Mouse (Mus musculus) T-helper 17 cell (primary cell): ENCODE data around the gene Mrps30.

ENCODE experiments used
- in situ Hi-C, 2 experiments: fragments of 300-600 bp; cut with MboI, MseI; formaldehyde crosslinking; loops; 1 replicate in 1 of 2; 2 replicates in 1 of 2; pipeline ENCODE4 v1.15.1; 2025; ENCODE audit warnings: high pct_unique_total_duplicates in 2 of 2

The Mrps30 gene

DNA sequence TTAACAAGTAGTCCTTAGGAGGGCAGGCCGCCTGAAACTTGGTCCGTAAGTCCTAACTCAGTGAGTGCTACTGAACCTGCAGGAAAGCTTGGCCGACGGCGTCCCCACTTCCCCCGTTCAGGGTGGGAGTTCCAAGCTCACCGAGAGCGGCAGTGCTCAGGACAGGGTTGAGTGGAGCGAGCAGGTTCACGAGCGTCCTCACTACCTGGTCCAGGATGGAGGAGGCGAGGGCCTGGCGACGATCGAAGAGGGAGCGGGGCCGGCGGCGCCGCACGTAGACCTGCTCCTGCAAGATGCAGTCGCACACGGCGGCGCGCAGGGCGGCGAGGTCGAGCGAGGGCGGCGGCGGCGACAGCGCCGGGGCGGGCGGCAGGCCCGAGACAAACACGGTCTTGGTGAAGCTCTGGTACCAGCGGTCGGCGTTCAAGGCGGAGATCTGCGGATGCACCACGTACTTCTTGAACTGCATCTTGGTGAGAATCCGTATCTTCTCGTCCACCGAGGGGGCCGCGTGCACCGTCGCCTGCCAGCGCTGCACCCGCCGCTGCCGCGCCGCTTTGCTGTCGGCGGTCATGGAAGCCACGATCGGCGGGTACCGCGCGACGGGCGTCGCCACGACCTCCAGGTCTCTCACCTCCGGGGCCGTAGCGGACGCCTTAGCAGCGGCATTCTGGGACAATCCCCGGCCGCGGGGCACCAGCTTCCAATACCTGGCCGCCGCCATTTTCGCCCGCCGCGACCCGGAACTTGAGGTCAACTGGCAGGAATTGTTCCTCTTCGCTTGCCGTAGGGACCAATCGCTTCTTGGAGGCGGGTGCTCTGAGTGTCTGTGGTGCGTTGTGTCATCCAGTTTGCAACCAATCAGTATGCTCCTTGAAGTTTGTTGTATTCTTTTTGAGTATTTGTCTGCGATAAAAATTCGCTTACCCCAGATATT is at the start of gene Mrps30, which contains the start of gene B430218F22Rik:
Mrps30 (minus strand) TSS at position 742 of the 937 bp plus-strand sequence.
B430218F22Rik (plus strand) TSS at position 120 of the 937 bp plus-strand sequence.
- in situ Hi-C loops, result loop anchor here (5.0 to 25.0 kb wide), 4 partner anchors 986 to 1401 kb away; partner anchors contain the start of genes Ccl28 (in 2 of the 2), Gm17509 (in 1 of the 2) and Zfp131 (in 1 of the 2)

GRCm38 (mm10) chr13:118420847-118421246 is 33.8 kb upstream of the Mrps30 start:
- in situ Hi-C loops, result no loop called here

DNA sequence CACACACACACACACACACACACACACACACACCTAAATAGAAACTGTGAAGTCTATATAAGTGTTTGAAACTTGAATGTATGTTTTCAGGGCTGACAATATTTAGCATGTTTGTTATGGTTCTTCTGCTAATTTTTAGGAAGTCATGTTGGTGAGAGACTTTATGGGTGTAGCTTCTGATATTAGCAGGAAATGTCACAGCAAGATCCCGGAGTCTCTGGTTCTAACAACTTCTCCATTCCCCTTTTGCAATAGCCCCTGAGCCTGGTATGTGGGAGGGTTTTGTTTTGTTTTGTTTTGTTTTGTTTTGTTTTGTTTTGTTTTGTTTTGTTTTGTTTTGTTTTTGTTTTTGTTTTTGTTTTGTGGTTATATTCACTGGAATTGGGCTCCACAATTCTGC is 33.4 kb upstream of the Mrps30 start:
- in situ Hi-C loops, result no loop called here

DNA sequence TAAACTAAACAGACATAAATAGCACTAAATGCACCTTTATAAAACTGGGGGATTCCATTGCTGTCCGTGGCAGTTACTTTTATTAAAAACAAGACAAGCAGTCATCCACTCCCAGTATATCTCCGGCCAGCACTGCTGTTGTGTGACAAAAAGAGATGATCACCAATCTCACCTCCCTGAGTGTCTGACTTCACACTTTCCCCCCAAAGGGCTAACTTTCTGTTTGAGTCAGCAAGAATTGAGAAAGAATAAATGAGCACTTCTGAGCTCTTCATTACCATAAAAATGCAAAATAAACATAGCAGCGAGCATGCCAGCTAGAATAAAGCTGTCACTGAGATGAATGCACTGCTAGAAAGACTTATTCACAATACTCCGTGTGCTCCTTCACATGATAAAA is 31.1 kb upstream of the Mrps30 start:
- in situ Hi-C loops, result no loop called here

DNA sequence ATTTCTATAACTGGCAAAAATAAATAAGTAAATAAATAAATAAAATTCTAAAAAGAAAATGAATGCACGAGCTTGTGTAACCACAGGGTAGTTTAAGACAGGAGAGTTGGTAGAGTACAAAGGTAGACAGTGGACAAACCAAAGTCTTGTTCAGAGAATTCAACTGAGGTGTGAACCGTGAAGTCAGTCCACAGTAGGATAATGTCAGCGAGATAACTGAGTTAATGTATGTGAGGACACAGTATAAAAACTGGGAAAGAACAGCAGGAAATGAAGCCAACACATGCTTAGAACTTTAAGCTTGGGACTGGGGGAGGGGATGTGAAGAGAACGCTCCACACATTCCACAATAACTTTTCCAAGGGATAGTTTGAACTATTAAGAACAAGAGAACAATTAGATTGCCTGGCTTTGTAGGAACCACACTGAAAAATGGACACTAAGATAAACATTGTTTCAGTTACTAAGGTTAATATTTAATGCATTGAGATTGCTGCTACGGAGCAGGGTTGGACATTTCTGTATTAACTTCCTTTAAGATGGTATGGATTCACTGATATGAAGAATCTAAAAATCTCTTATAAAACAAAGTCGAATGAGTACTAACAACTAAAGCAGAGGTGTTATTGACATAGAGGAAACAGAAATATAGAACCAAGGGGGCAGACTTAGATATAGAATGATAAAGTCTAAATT is 24.4 kb upstream of the Mrps30 start:
- in situ Hi-C loops, result no loop called here

- in situ Hi-C loops, result loop anchor here (5.0 to 10.0 kb wide), 3 partner anchors 194 to 969 kb away; no protein-coding TSS in a partner anchor
These were observed 16.5 kb upstream of the Mrps30 start for GRCm38 (mm10) chr13:118403544-118403943.

DNA sequence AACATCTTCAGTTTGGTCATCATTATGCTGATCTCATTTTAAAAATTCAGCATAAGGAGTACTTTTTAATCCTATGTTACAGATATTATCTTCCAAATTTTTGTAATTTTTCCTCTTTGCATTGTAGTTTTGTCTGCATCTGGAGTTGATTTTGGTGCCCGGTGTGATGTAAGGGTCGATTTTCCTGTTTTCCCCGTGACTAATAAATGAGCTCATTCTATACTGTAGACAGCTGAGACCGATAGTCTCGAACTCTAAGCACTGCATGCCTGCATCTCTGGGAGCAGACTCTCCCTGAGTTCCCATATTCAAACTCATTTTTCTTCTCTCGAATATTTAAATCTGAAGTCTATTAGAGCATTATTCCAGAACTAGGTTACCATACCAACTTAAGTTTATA is 13.3 kb upstream of the Mrps30 start:
- in situ Hi-C loops, result loop anchor here (5.0 to 10.0 kb wide), 3 partner anchors 197 to 972 kb away; no protein-coding TSS in a partner anchor

GRCm38 (mm10) chr13:118395803-118396202 is 8.8 kb upstream of the Mrps30 start:
- in situ Hi-C loops, result loop anchor here (25.0 kb wide), 2 partner anchors 1216 to 1391 kb away; partner anchors contain the start of genes Ccl28 (in 2 of the 2) and Zfp131 (in 1 of the 2)

- in situ Hi-C loops, result loop anchor here (5.0 to 25.0 kb wide), 4 partner anchors 985 to 1400 kb away; partner anchors contain the start of genes Ccl28 (in 2 of the 2), Gm17509 (in 1 of the 2) and Zfp131 (in 1 of the 2)
These were observed 373 bp upstream of the Mrps30 start for GRCm38 (mm10) chr13:118387448-118387801.

DNA sequence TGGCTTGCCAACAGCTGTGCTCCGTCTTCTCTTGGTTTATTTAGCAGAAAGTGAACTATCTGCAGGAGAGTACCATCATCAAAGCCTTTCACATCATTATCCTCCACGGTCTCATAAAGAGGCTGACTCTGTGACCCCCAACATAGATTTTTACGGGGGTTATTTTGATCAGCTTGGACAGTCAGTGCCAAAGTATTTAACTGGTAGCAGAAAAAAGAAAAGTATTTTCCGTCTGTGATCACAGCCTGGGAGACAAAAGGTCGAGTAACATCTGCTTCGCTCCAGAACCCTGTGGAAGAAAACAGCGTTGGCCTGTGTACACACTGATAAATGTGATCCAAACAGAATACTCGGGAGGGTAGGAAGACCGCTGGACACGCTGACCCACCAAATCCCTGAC is 6.7 kb downstream of the Mrps30 start:
- in situ Hi-C loops, result loop anchor here (10.0 to 25.0 kb wide), 3 partner anchors 1156 to 1407 kb away; partner anchors contain the start of genes Ccl28 (in 2 of the 2), Gm17509 (in 1 of the 2) and Zfp131 (in 1 of the 2)

GRCm38 (mm10) chr13:118379155-118379554 is 7.9 kb downstream of the Mrps30 start:
- in situ Hi-C loops, result loop anchor here (25.0 kb wide), 2 partner anchors 1233 to 1408 kb away; partner anchors contain the start of genes Ccl28 (in 2 of the 2) and Zfp131 (in 1 of the 2)

GRCm38 (mm10) chr13:118372871-118373270 is 14.2 kb downstream of the Mrps30 start:
- in situ Hi-C loops, result no loop called here

- in situ Hi-C loops, result no loop called here
These were observed 21.3 kb downstream of the Mrps30 start for GRCm38 (mm10) chr13:118365774-118366173.

- in situ Hi-C loops, result no loop called here
These were observed 23.7 kb downstream of the Mrps30 start for GRCm38 (mm10) chr13:118363342-118363741.

DNA sequence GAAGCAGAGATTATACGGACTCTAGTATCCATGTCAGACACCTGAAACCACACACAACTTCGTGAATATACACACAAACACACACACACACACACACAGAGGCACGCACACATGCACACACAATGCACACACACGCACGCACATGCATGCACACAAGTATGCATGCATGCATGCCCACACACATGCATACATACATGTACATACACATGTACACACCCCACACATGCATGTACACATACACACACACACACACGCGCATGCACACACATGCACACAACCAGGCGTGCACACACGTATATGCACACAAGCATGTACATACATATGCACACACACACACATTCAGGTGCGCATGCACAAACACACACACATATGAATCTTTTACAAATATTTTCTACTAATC is 36.2 kb downstream of the Mrps30 start:
- in situ Hi-C loops, result loop anchor here in 1 of 2 experiments (10.0 kb wide), 1 partner anchor 746 kb away; the partner anchor contains the start of gene Hcn1

DNA sequence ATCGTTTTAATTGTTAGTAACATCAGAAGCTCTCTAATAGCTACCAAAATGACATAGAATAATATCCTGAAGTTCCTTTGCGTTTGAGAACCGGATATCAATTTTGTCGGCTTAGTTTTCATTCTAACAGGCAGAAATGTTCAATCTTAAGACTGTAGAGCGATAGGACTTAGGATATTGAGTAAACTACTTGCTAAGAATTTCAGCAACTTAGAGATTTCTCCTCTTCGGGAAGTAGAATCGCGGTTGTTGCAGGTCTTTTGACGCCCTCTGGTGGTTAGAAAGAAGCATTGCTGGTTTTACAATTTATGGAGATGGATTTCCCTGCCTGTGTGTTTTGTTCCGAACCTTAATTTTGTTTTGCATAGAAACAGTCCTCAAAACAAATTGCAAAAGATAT is 36.8 kb downstream of the Mrps30 start:
- in situ Hi-C loops, result loop anchor here in 1 of 2 experiments (10.0 kb wide), 1 partner anchor 745 kb away; the partner anchor contains the start of gene Hcn1
